Mouse (Mus musculus): ENCODE measurements at regions not wholly inside any gene's neighbourhood (a gene's known extent, or its start where the extent isn't known, plus 50 kb on each side); places are given as distances from the start of the nearest gene placed in this dataset.

- 83% methylated on average over 1 of the region's 1 CpGs for WGBS
- no peak overlapping the region for H3K9ac ChIP-seq (ENCODE audit: low read depth, low read length)
- no peak for TF ChIP-seq CTCF (IDR thresholded peaks at IDR 0.05; ENCODE audit: low read depth)
Measured at GRCm38 (mm10) chr6:16514054-16514453, 384.2 kb downstream of the Tfec start.

GRCm38 (mm10) chr6:16513541-16513940 is 384.7 kb downstream of the Tfec start:
- H3K9me3 ChIP-seq (replicated peaks; ENCODE audit: low read length): no peaks in the 10 kb centered on the region
- no peak overlapping the region for H3K9ac ChIP-seq (ENCODE audit: low read depth, low read length)

More at GRCm38 (mm10) chr6:16514054-16514453, 384.2 kb downstream of the Tfec start:
- Histone ChIP-seq H3K27ac (no peak overlapping the region), H3K27me3 (ENCODE audit: insufficient read depth, low read length) (no peaks in the 10 kb centered on the region), H3K9me3 (replicated peaks; ENCODE audit: low read length) (no peaks in the 10 kb centered on the region), H3K4me1 (replicated peaks; ENCODE audit: insufficient read depth, low read length) (no peaks in the 10 kb centered on the region), H3K4me2 (ENCODE audit: low read length) (no peak overlapping the region), H3K36me3 (ENCODE audit: insufficient read depth, low read length) (no peaks in the 10 kb centered on the region), H3K4me3 (replicated peaks; ENCODE audit: low read depth, low read length) (no peak overlapping the region)
- ATAC-seq (replicated peaks; ENCODE audit: low FRiP score, low read depth) (no peak), DNase-seq (ENCODE audit: low spot score) (no peak)

GRCm38 (mm10) chr6:16503836-16504235 is 394.4 kb downstream of the Tfec start:
- Histone ChIP-seq H3K4me3 (replicated peaks; ENCODE audit: low read depth, low read length) (no peak overlapping the region), H3K4me2 (ENCODE audit: low read length) (no peak overlapping the region), H3K27me3 (ENCODE audit: insufficient read depth, low read length) (no peaks in the 10 kb centered on the region), H3K4me1 (replicated peaks; ENCODE audit: insufficient read depth, low read length) (no peaks in the 10 kb centered on the region), H3K36me3 (ENCODE audit: insufficient read depth, low read length) (no peaks in the 10 kb centered on the region), H3K27ac (no peak overlapping the region), H3K9ac (ENCODE audit: low read depth, low read length) (no peak overlapping the region), H3K9me3 (replicated peaks; ENCODE audit: low read length) (no peaks in the 10 kb centered on the region)
- ATAC-seq (replicated peaks; ENCODE audit: low FRiP score, low read depth): peak; percentile 65
- TF ChIP-seq CTCF (IDR thresholded peaks at IDR 0.05; ENCODE audit: low read depth): no peak
- peak; percentile 10 for DNase-seq (ENCODE audit: low spot score)
- WGBS: 66% methylated on average over 4 of the region's 4 CpGs

More at GRCm38 (mm10) chr6:16513541-16513940, 384.7 kb downstream of the Tfec start:
- DNase-seq (ENCODE audit: low spot score) (no peak), ATAC-seq (replicated peaks; ENCODE audit: low FRiP score, low read depth) (no peak)
- Histone ChIP-seq H3K27me3 (ENCODE audit: insufficient read depth, low read length) (no peaks in the 10 kb centered on the region), H3K4me2 (ENCODE audit: low read length) (no peak overlapping the region), H3K4me1 (replicated peaks; ENCODE audit: insufficient read depth, low read length) (no peaks in the 10 kb centered on the region), H3K4me3 (replicated peaks; ENCODE audit: low read depth, low read length) (no peak overlapping the region), H3K36me3 (ENCODE audit: insufficient read depth, low read length) (no peaks in the 10 kb centered on the region), H3K27ac (no peak overlapping the region)
- TF ChIP-seq CTCF (IDR thresholded peaks at IDR 0.05; ENCODE audit: low read depth): no peak

- Histone ChIP-seq H3K4me2 (ENCODE audit: low read length) (no peak overlapping the region), H3K27me3 (ENCODE audit: insufficient read depth, low read length) (no peaks in the 10 kb centered on the region), H3K9ac (ENCODE audit: low read depth, low read length) (no peak overlapping the region), H3K27ac (no peak overlapping the region), H3K9me3 (replicated peaks; ENCODE audit: low read length) (no peaks in the 10 kb centered on the region), H3K4me1 (replicated peaks; ENCODE audit: insufficient read depth, low read length) (no peaks in the 10 kb centered on the region), H3K4me3 (replicated peaks; ENCODE audit: low read depth, low read length) (no peak overlapping the region), H3K36me3 (ENCODE audit: insufficient read depth, low read length) (no peaks in the 10 kb centered on the region)
- DNase-seq (ENCODE audit: low spot score) (peak; percentile 7), ATAC-seq (replicated peaks; ENCODE audit: low FRiP score, low read depth) (no peak)
- no peak for TF ChIP-seq CTCF (IDR thresholded peaks at IDR 0.05; ENCODE audit: low read depth)
- 77% methylated on average over 8 of the region's 8 CpGs for WGBS
Measured at GRCm38 (mm10) chr6:16487015-16487630, 411.1 kb downstream of the Tfec start.

GRCm38 (mm10) chr6:16483295-16483694 is 414.9 kb downstream of the Tfec start:
- Histone ChIP-seq H3K4me3 (replicated peaks; ENCODE audit: low read depth, low read length) (no peak overlapping the region), H3K27ac (no peak overlapping the region), H3K4me2 (ENCODE audit: low read length) (no peak overlapping the region), H3K36me3 (ENCODE audit: insufficient read depth, low read length) (no peaks in the 10 kb centered on the region), H3K9ac (ENCODE audit: low read depth, low read length) (no peak overlapping the region), H3K4me1 (replicated peaks; ENCODE audit: insufficient read depth, low read length) (no peaks in the 10 kb centered on the region), H3K9me3 (replicated peaks; ENCODE audit: low read length) (no peaks in the 10 kb centered on the region), H3K27me3 (ENCODE audit: insufficient read depth, low read length) (no peaks in the 10 kb centered on the region)
- DNase-seq (ENCODE audit: low spot score): no peak
- no peak for ATAC-seq (replicated peaks; ENCODE audit: low FRiP score, low read depth)
- TF ChIP-seq CTCF (IDR thresholded peaks at IDR 0.05; ENCODE audit: low read depth): no peak
- WGBS: 72% methylated on average over 5 of the region's 5 CpGs

GRCm38 (mm10) chr6:16468693-16469375 is 429.4 kb downstream of the Tfec start:
- ATAC-seq (replicated peaks; ENCODE audit: low FRiP score, low read depth) (no peak), DNase-seq (ENCODE audit: low spot score) (no peak)
- WGBS: 66% methylated on average over 3 of the region's 3 CpGs
- Histone ChIP-seq H3K27me3 (ENCODE audit: insufficient read depth, low read length) (no peaks in the 10 kb centered on the region), H3K9ac (ENCODE audit: low read depth, low read length) (no peak overlapping the region), H3K27ac (no peak overlapping the region), H3K4me3 (replicated peaks; ENCODE audit: low read depth, low read length) (no peak overlapping the region), H3K4me1 (replicated peaks; ENCODE audit: insufficient read depth, low read length) (no peaks in the 10 kb centered on the region), H3K36me3 (ENCODE audit: insufficient read depth, low read length) (no peaks in the 10 kb centered on the region), H3K9me3 (replicated peaks; ENCODE audit: low read length) (no peaks in the 10 kb centered on the region), H3K4me2 (ENCODE audit: low read length) (no peak overlapping the region)
- TF ChIP-seq CTCF (IDR thresholded peaks at IDR 0.05; ENCODE audit: low read depth): no peak

Data from kidney, postnatal 0 days (tissue).